Mouse (Mus musculus) brain, embryonic 14.5 days (tissue): ENCODE results near the gene Lipt2. TPM values are rescaled to one million over a fixed set of nuclear protein-coding genes. Genes with fewer than 3 reads are reported as not detected.

Experiments
- DNase-seq: peaks from one replicate; pipeline ENCODE4 v3.0.0-alpha.2; 2011; ENCODE audit warnings: low read depth
- CTCF ChIP-seq: fragments of 200-500 bp; IDR thresholded peaks from 2 replicates; pipeline ENCODE4 v1.5.1; 2012; ENCODE audit warnings: inconsistent platforms, mild to moderate bottlenecking, moderate library complexity, borderline replicate concordance; ENCODE audit not compliant: insufficient read depth, insufficient read length; ENCODE audit errors: extremely low read depth
- POLR2A ChIP-seq: fragments of 200-500 bp; IDR thresholded peaks from 2 replicates; pipeline ENCODE4 v1.6.1; 2012; ENCODE audit warnings: mild to moderate bottlenecking, inconsistent platforms, borderline replicate concordance; ENCODE audit not compliant: poor library complexity, insufficient read depth, insufficient read length, severe bottlenecking; ENCODE audit errors: extremely low read depth
- polyA plus RNA-seq: library from polyadenylated mRNA; depleted of rRNA; stranded (reverse); fragments of >200 nt; gene quantifications from 2 replicates; pipeline ENCODE4 v1.2.3, GENCODE M21; 2012

The Lipt2 gene
- polyA plus RNA-seq, 1 experiment: 10.6 TPM

DNA sequence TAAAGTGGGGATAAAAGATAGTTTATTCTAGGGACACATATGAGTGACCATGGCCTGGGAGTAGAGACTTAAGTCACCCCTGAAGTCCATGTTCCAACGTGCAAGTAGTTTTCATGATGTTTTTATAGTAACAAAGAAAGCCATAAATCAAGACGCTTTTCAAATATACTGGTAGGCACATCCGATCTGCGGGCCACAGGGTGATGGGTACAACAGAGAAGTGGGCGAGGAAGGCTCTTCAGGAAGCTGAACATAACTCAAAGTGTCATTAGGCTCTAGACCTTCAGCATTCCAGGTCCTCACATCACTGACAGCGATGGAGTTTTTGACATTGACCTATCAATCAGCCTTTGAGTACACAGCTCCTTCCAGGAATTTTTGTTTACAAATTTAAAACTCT, 28.5 kb upstream of the Lipt2 start:
- TF ChIP-seq POLR2A (no peak), CTCF (no peak)
- no peak for DNase-seq

DNA sequence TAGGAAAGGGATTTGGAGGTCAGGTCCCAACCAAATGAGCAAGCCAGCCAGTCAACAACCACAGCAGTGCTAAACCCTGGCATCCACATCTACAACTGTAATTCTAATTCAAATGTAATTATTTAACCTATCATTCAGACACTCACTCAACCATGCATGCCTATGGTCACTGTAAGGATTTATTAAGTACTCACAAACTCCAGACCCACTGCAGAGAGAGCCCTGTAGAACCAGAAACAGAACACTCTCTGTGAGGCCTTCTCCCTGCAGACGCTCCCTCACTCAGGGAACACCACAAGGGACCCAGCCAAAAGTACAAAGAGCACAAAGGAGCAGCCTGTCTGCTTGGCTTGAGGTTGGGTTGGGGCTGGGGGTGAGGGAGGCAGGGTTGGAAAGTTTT, 26.7 kb upstream of the Lipt2 start:
- DNase-seq: peak; percentile 14
- TF ChIP-seq POLR2A (no peak), CTCF (no peak)

- TF ChIP-seq POLR2A: no peak
- no peak for TF ChIP-seq CTCF
- DNase-seq: no peak
These were observed 22.0 kb upstream of the Lipt2 start for GRCm38 (mm10) chr7:100137038-100137437.

GRCm38 (mm10) chr7:100138075-100138474, 21.0 kb upstream of the Lipt2 start:
- TF ChIP-seq CTCF (no peak), POLR2A (no peak)
- DNase-seq: no peak

- TF ChIP-seq POLR2A: no peak
- no peak for TF ChIP-seq CTCF
- DNase-seq: no peak
These were observed 18.5 kb upstream of the Lipt2 start for GRCm38 (mm10) chr7:100140591-100140990.

- DNase-seq: no peak
- TF ChIP-seq CTCF (no peak), POLR2A (no peak)
These were observed 10.5 kb upstream of the Lipt2 start for GRCm38 (mm10) chr7:100148586-100148985.

DNA sequence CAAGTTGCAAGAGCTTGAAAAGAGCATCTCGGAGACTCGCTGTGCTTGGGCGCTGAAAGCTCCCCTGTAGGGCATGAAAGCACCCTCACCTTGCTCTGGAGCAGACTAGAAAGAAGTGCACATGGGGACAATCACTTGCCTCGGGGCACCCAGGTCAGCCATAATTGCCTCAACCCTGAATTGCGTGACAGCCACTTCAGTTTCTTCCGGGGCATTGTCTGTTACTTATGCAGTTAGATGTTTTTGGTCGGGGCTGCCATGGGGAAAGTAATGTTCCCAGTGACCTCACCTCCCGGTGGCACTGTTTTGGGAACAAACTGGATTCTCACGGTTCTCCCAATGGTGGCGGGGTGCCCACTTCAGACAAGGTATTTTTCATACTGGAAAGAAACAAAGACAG, 9.0 kb upstream of the Lipt2 start:
- no peak for TF ChIP-seq POLR2A
- no peak for TF ChIP-seq CTCF
- no peak for DNase-seq

DNA sequence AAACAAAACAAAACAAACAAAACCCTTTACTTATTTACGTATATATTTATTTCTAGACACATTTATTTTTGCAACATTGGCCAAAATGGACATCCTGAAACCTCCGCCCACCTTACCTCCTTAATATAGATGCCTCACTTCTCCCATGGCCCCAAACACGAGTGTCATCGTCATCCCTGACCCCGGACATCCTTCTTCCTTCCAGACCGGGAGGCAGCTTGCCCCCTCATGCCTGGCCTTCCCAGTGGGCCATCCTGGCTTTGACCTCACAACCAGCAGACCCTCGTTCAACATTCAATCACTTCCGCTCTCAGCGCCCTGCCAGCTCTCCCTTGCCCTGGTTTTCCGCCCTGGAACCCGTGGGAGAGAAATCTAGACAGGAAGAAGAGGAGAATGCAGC, 8.5 kb upstream of the Lipt2 start:
- TF ChIP-seq CTCF (no peak), POLR2A (no peak)
- DNase-seq: no peak

GRCm38 (mm10) chr7:100157669-100158068, 1.4 kb upstream of the Lipt2 start:
- TF ChIP-seq CTCF (no peak), POLR2A (no peak)
- DNase-seq: no peak

DNA sequence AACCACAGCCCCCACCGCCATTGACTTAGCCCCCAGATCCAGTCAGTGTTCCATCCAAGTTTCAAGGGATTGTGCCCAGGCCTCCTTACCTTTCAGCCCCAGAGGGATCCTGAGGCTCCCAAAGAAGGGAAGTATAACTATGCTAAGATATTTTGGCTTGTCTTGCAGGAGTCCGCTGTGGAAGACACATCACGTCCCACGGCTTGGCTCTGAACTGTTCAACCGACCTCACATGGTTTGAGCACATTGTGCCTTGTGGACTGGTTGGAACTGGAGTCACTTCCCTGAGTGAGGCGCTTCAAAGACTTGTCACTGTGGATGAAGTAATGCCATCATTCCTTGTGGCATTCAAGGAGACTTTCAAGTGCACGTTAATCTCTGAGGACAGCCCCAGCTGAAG, 929 bp downstream of the Lipt2 start:
- DNase-seq: no peak
- TF ChIP-seq POLR2A (no peak), CTCF (no peak)

- TF ChIP-seq CTCF: no peak
- TF ChIP-seq POLR2A: no peak
- DNase-seq: no peak
These were observed 4.4 kb downstream of the Lipt2 start for GRCm38 (mm10) chr7:100163506-100163905.

- DNase-seq: no peak
- TF ChIP-seq CTCF (no peak), POLR2A (no peak)
These were observed 9.6 kb downstream of the Lipt2 start for GRCm38 (mm10) chr7:100168654-100169053.

DNA sequence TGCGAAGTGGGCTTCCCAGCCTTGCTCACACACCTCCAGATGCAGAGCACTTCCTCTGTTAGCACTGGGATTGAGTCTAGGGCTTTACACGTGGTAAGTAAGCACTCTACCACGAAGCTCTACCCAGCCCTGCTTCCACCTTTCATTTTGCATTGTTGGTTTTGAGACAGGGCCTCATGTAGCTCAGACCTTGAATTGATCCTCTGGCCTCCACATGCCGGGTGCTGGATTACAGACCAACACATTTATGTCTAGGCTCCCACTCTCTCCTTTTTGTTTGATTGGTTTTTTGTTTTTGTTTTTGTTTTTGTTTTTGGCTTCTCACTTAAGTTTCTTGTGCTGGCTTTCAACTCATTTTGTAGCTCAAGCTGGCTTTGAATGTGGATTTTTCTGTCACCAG, 11.7 kb downstream of the Lipt2 start:
- no peak for DNase-seq
- no peak for TF ChIP-seq POLR2A
- TF ChIP-seq CTCF: no peak

DNA sequence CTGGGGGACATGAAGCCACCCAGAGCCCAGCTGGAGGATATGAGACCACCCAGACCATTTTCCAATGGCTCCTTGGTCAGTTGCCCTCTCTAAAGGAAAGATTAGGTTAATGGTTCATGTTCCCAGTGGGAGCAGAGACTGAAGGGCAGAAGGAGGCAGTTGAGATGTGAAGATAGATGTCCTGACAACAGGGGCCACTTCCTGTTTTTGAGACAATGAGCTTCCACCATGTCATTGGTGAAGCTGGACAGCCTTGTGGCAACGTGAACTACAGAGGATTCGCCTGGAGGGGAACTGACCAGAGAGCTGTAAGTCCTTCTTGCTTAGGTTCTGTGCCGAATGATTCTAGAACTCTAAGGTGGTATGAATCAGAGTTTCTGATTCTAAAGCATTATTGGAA, 17.2 kb downstream of the Lipt2 start, which contains the start of gene Kcne3:
TSS of gene Kcne3 (plus strand) at position 234 of the 400 bp plus-strand sequence.
- no peak for DNase-seq
- TF ChIP-seq CTCF (no peak), POLR2A (no peak)
